Mouse (Mus musculus): Measurements from ENCODE around the gene Scgb1b12.
"Not testable (repeated sequence)": the region's sequence is repeated elsewhere in the genome, so short reads cannot be mapped to it uniquely, and the experiment has no call there.

Gene Scgb1b12

DNA sequence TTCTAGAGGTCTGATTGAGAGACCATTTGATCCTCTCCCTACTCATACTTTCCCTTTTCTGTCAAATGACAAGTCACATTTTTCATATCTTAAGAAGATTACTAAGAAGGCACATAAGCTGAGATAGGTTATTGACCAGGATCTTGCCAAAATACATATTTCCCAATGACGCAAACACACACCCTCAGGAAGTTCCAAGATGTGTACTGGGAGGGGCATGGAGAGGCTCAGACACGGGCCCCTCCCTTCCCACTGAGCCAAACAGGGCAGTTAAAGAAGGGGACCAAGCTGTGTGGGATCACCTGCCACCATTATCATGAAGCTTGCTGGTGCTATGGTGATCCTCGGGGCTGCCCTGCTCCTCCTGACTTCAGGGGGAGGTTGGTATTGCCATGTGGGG lies at the start of gene Scgb1b12:
Scgb1b12 (plus strand) TSS at position 301 of the 400 bp plus-strand sequence.
- not testable (repeated sequence) for DNase-seq

DNA sequence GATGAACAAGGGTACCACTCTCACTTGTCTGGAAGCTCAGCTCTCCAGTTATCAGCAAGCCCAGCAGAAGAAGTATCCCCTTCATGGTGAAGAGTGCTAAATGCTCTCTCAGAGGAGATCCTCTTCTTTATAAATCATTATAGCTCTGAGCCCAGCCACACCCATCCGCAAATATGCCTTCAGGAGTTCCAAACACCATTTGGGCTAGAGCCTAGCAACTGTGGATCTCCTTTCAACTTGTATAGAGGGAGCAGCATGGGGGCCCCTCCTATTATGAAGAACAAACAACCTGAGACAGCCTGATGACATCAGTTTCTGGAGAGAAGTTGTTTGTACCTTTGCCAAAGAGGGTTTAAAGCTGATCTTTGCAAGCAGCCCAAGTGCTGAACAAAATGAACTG lies 6.8 kb upstream of the Scgb1b12 start, which contains the start of gene Scgb2b12:
Scgb2b12 (minus strand) TSS at position 101 of the 400 bp plus-strand sequence.
- DNase-seq, result not testable (repeated sequence)
